8 mouse cellular contexts compared by ENCODE assay signal in genomic region chr16:44745471-44745865, GRCm38 (mm10). TPM values are rescaled to one million over a fixed set of nuclear protein-coding genes. Genes with fewer than 3 reads are reported as not detected.
DNase-seq lines count a peak whose midpoint lies in the region; ATAC-seq and TF ChIP-seq lines count a peak whose summit lies in the region.

No protein-coding gene starts in this region.

- peak overlapping the region; percentile 62 for H3K27ac ChIP-seq in CH12.LX (ENCODE audit: insufficient read depth, low read depth)
- H3K27ac ChIP-seq in liver, embryonic 12.5 days, result peak overlapping the region; percentile 92

- H3K9ac ChIP-seq in CH12.LX (ENCODE audit: insufficient read depth, low read depth), result peak overlapping the region; percentile 86
- H3K9ac ChIP-seq in liver, embryonic 12.5 days, result peak overlapping the region; percentile 81

- no peak for TF ChIP-seq POLR2A in CH12.LX (IDR thresholded peaks at IDR 0.05; ENCODE audit: low read depth, low read length)

- peaks cover 4% of the 10 kb centered on the region for H3K79me2 ChIP-seq in CH12.LX (replicated peaks; ENCODE audit: control insufficient read depth, extremely low read depth, insufficient read depth, poor library complexity, severe bottlenecking)

- peaks cover 2 to 20% of the 10 kb centered on the region in 2 experiments for H3K4me1 ChIP-seq in CH12.LX (ENCODE audit: control insufficient read depth in 1 of 2, insufficient read depth in 2 of 2)
- peaks cover 33% of the 10 kb centered on the region for H3K4me1 ChIP-seq in liver, embryonic 12.5 days

- ATAC-seq in frontal cortex, adult (ENCODE audit: low TSS enrichment), result peak; percentile 17
- ATAC-seq in erythroid progenitor cell, adult 5-6 weeks (replicated peaks; ENCODE audit: low FRiP score, poor library complexity, severe bottlenecking), result peak; percentile 21; the same call in 1 of the 2 replicates
- peak; percentile 37; the same call in 1 of the 2 replicates for ATAC-seq in liver, embryonic 12.5 days

- TF ChIP-seq EP300 in CH12.LX (IDR thresholded peaks at IDR 0.05; ENCODE audit: low read length), result no peak

- H3K4me3 ChIP-seq in CH12.LX (replicated peaks in 1 of 3; ENCODE audit: low read depth in 2 of 3, low read length in 2 of 3, poor library complexity in 1 of 3), result peak overlapping the region; percentile 77 to 95 (median 85)
- H3K4me3 ChIP-seq in liver, embryonic 12.5 days, result peak overlapping the region; percentile 77

- in situ Hi-C loops in CH12.LX (cut with MboI; ENCODE audit: low pct_ligation_motif_present, low pct_unique_long_range_greater_than_20kb, low sequenced_read_pairs), result no loop called here

- no peak for TF ChIP-seq RAD21 in CH12.LX (IDR thresholded peaks at IDR 0.05; ENCODE audit: low read depth, low read length)

- H3K4me2 ChIP-seq in CH12.LX (ENCODE audit: insufficient read depth, low read depth, poor library complexity, severe bottlenecking), result peak overlapping the region; percentile 78; the same call in 1 of the 2 replicates
- peak overlapping the region; percentile 86 for H3K4me2 ChIP-seq in liver, embryonic 12.5 days

- TF ChIP-seq CTCF in CH12.LX (conservative IDR thresholded peaks at IDR 0.05 in 1 of 2, IDR thresholded peaks at IDR 0.05 in 1 of 2; ENCODE audit: low read depth in 2 of 2, low read length in 2 of 2), result no peak

- dilution Hi-C loops in CH12.LX (cut with MboI; ENCODE audit: extremely low pct_ligation_motif_present, extremely low pct_unique_long_range_greater_than_20kb, low sequenced_read_pairs), result no loop called here

- H3K36me3 ChIP-seq in CH12.LX (replicated peaks in 1 of 2; ENCODE audit: control insufficient read depth in 1 of 2, insufficient read depth in 1 of 2, low read length in 1 of 2), result peaks cover 10 to 21% of the 10 kb centered on the region in 2 experiments
- H3K36me3 ChIP-seq in liver, embryonic 12.5 days, result peaks cover 18% of the 10 kb centered on the region

- WGBS in liver, embryonic 12.5 days (ENCODE audit: insufficient replicate concordance), result 6% methylated on average over 14 of the region's 14 CpGs

- no peak for DNase-seq in frontal cortex, postnatal 25 days (ENCODE audit: low spot score in 2 of 2)
- no peak for DNase-seq in CH12.LX (ENCODE audit: extremely low read depth)
- peak; percentile 21 for DNase-seq in testis, postnatal 14 days (ENCODE audit: low spot score)
- no peak for DNase-seq in urinary bladder, postnatal 10 days (ENCODE audit: low spot score)
- DNase-seq in retina, embryonic 14.5 days (ENCODE audit: low spot score), result no peak

- H3K27me3 ChIP-seq in CH12.LX (replicated peaks), result no peaks in the 10 kb centered on the region
- H3K27me3 ChIP-seq in liver, embryonic 12.5 days (replicated peaks), result no peaks in the 10 kb centered on the region

- no peaks in the 10 kb centered on the region for H3K9me3 ChIP-seq in CH12.LX (replicated peaks; ENCODE audit: low read length)
- no peaks in the 10 kb centered on the region for H3K9me3 ChIP-seq in liver, embryonic 12.5 days (replicated peaks)

TF ChIP-seq in CH12.LX, 34 proteins besides CTCF, POLR2A, EP300 and RAD21:
- no peak for TF ChIP-seq IRF4 (IDR thresholded peaks at IDR 0.05; ENCODE audit: low read depth, low read length)
- TF ChIP-seq TCF12 (IDR thresholded peaks at IDR 0.05; ENCODE audit: low read depth, low read length), result no peak
- TF ChIP-seq SIN3A (IDR thresholded peaks at IDR 0.05; ENCODE audit: low read length), result no peak
- no peak for TF ChIP-seq JUND (conservative IDR thresholded peaks at IDR 0.05; ENCODE audit: low read depth, low read length)
- no peak for TF ChIP-seq NELFE (IDR thresholded peaks at IDR 0.05; ENCODE audit: low read depth, low read length)
- no peak for TF ChIP-seq UBTF (IDR thresholded peaks at IDR 0.05; ENCODE audit: low read depth, low read length)
- no peak for TF ChIP-seq SMC3 (IDR thresholded peaks at IDR 0.05; ENCODE audit: low read depth, low read length)
- TF ChIP-seq HCFC1 (IDR thresholded peaks at IDR 0.05; ENCODE audit: low read depth, low read length), result no peak
- TF ChIP-seq ZC3H11A (IDR thresholded peaks at IDR 0.05; ENCODE audit: low read depth, low read length), result no peak
- no peak for TF ChIP-seq CHD2 (IDR thresholded peaks at IDR 0.05; ENCODE audit: low read length)
- no peak for TF ChIP-seq MEF2A (IDR thresholded peaks at IDR 0.05; ENCODE audit: borderline replicate concordance, low read depth, low read length)

RNA-seq across cellular contexts. Expression of gene Gtpbp8, which starts 0.7 kb away (rescaled TPM):
- total RNA-seq in CH12.LX (2012; rRNA removed), result 19.6 and 20.9 TPM in 2 replicates
- 38.8 and 44.1 TPM in 2 replicates for total RNA-seq in CH12.LX (2014; rRNA removed)
- polyA plus RNA-seq in CH12.LX (2012; ENCODE audit: insufficient read length, low read depth), result 24.2 and 28.1 TPM in 2 replicates
- total RNA-seq in erythroid progenitor cell, adult 5-6 weeks (2015; ENCODE audit: low replicate concordance), result 4.2 and 5.0 TPM in 2 replicates
- total RNA-seq in erythroid progenitor cell, adult 5-6 weeks (2017; ENCODE audit: low replicate concordance), result 3.5 and 5.0 TPM in 2 replicates
- polyA plus RNA-seq in liver, embryonic 12.5 days (2016; fragmentation: Nextera tagmentation; extraction: Ambion mirVana), result 23.3 and 23.8 TPM in 2 replicates

RNA-seq across cellular contexts. Expression of gene Cd200r1, which starts 20.1 kb away (rescaled TPM):
- 1.2 and 2.2 TPM in 2 replicates for total RNA-seq in CH12.LX (2012; rRNA removed)
- total RNA-seq in CH12.LX (2014; rRNA removed), result 5.3 and 5.4 TPM in 2 replicates
- 1.3 and 2.5 TPM in 2 replicates for polyA plus RNA-seq in CH12.LX (2012; ENCODE audit: insufficient read length, low read depth)
- total RNA-seq in erythroid progenitor cell, adult 5-6 weeks (2015; ENCODE audit: low replicate concordance), result 10.5 and 15.5 TPM in 2 replicates
- 5.1 TPM in 1 of 2 replicates, not detected in the other for total RNA-seq in erythroid progenitor cell, adult 5-6 weeks (2017; ENCODE audit: low replicate concordance)
- polyA plus RNA-seq in liver, embryonic 12.5 days (2016; fragmentation: Nextera tagmentation; extraction: Ambion mirVana), result 3.5 and 3.9 TPM in 2 replicates

RNA-seq across cellular contexts. Expression of gene Nepro, which starts 21.4 kb away (rescaled TPM):
- total RNA-seq in CH12.LX (2012; rRNA removed), result 14.0 and 17.5 TPM in 2 replicates
- 35.4 and 42.2 TPM in 2 replicates for total RNA-seq in CH12.LX (2014; rRNA removed)
- 34.2 and 34.5 TPM in 2 replicates for polyA plus RNA-seq in CH12.LX (2012; ENCODE audit: insufficient read length, low read depth)
- total RNA-seq in erythroid progenitor cell, adult 5-6 weeks (2015; ENCODE audit: low replicate concordance), result 3.6 and 3.8 TPM in 2 replicates
- total RNA-seq in erythroid progenitor cell, adult 5-6 weeks (2017; ENCODE audit: low replicate concordance), result 2.6 and 3.7 TPM in 2 replicates
- 6.5 and 7.3 TPM in 2 replicates for polyA plus RNA-seq in liver, embryonic 12.5 days (2016; fragmentation: Nextera tagmentation; extraction: Ambion mirVana)
